In genomic region chr4:151765376-151765775, GRCm38 (mm10) we compare ENCODE assay signal across 16 mouse cellular contexts.
DNase-seq lines count a peak whose midpoint lies in the region; ATAC-seq lines count a peak whose summit lies in the region.
"Had no signal": no experiment of that assay in that cellular context is flagged by ENCODE, and none has a peak within 500 bp of the region (broad histone marks: within the 10 kb centered on the region; RNA-seq: fewer than 3 reads in every experiment).

No protein-coding gene starts in this region.

- 70% methylated on average over 4 of the region's 4 CpGs for WGBS in midbrain, embryonic 12.5 days
- WGBS in midbrain, embryonic 10.5 days: 74% methylated on average over 4 of the region's 4 CpGs

- no peak for ATAC-seq in midbrain, embryonic 12.5 days (ENCODE audit: low FRiP score, low read depth)
- no peak for ATAC-seq in megakaryocyte progenitor cell, adult 5-6 weeks (replicated peaks; ENCODE audit: poor library complexity)

- H3K36me3 ChIP-seq in midbrain, embryonic 12.5 days: no peaks in the 10 kb centered on the region
- H3K36me3 ChIP-seq in midbrain, embryonic 10.5 days: 0 out of 2 replicates have a peak, but pooled peaks cover 3% of the 10 kb centered on the region

- peaks cover 10% of the 10 kb centered on the region; the same call in 1 of the 2 replicates for H3K4me1 ChIP-seq in midbrain, embryonic 12.5 days
- H3K4me1 ChIP-seq in midbrain, embryonic 10.5 days: peaks cover 8% of the 10 kb centered on the region; the same call in 1 of the 2 replicates

- H3K9me3 ChIP-seq in midbrain, embryonic 12.5 days: no peaks in the 10 kb centered on the region
- no peaks in the 10 kb centered on the region for H3K9me3 ChIP-seq in midbrain, embryonic 10.5 days (replicated peaks)

- no peak overlapping the region for H3K27ac ChIP-seq in midbrain, embryonic 12.5 days (replicated peaks)
- H3K27ac ChIP-seq in midbrain, embryonic 10.5 days (replicated peaks): no peak overlapping the region
- H3K27ac ChIP-seq: left cerebral cortex, adult 2 months; liver, embryonic 14.5 days; macrophage had no signal

- DNase-seq in midbrain, embryonic 10.5 days (ENCODE audit: low spot score): no peak
- peak; percentile 35 to 46 for DNase-seq in frontal cortex, postnatal 36 days (ENCODE audit: low spot score in 2 of 2)
- DNase-seq in layer of hippocampus, postnatal 36 days: peak; percentile 11 to 22
- peak; percentile 35 for DNase-seq in right cerebral cortex, postnatal 14 days
- no peak for DNase-seq in kidney, postnatal 25 days
- DNase-seq: adrenal gland, postnatal 10 days; cerebellum, adult 11 months; heart, adult 11 months; heart, postnatal 14 days; kidney, adult 18-20 months had no signal

- H3K4me2 ChIP-seq in midbrain, embryonic 12.5 days (replicated peaks): no peak overlapping the region

- H3K4me3 ChIP-seq in midbrain, embryonic 12.5 days: no peak overlapping the region
- H3K4me3 ChIP-seq in midbrain, embryonic 10.5 days: no peak overlapping the region
- H3K4me3 ChIP-seq: left cerebral cortex, adult 2 months; myocyte had no signal

- H3K27me3 ChIP-seq in midbrain, embryonic 12.5 days: no peaks in the 10 kb centered on the region
- no peaks in the 10 kb centered on the region for H3K27me3 ChIP-seq in midbrain, embryonic 10.5 days (ENCODE audit: low read depth, poor library complexity, severe bottlenecking)

- H3K9ac ChIP-seq in midbrain, embryonic 12.5 days (replicated peaks): 0 out of 2 replicates have a peak overlapping the region, but pooled peaks have one; percentile 28
- H3K9ac ChIP-seq: liver, embryonic 14.5 days had no signal

Comparison
In these comparisons a context has a peak if more than half of its experiments do, and no peak if none do; other contexts are left out.
1. DNase-seq: peak in frontal cortex, postnatal 36 days (2 of 2), layer of hippocampus, postnatal 36 days (2 of 2) and right cerebral cortex, postnatal 14 days (single experiment); none in midbrain, embryonic 10.5 days (single experiment) and kidney, postnatal 25 days (0 of 2).